Mouse (Mus musculus): ENCODE data around the gene 1810043G02Rik.
"Not testable (repeated sequence)": the region's sequence is repeated elsewhere in the genome, so short reads cannot be mapped to it uniquely, and the experiment has no call there.

1810043G02Rik gene

GRCm38 (mm10) chr10:77978351-77979350, at the start of gene 1810043G02Rik:
Gene 1810043G02Rik, plus strand, starts transcription at chr10:77978524.
- peak; percentile 100 for DNase-seq

DNA sequence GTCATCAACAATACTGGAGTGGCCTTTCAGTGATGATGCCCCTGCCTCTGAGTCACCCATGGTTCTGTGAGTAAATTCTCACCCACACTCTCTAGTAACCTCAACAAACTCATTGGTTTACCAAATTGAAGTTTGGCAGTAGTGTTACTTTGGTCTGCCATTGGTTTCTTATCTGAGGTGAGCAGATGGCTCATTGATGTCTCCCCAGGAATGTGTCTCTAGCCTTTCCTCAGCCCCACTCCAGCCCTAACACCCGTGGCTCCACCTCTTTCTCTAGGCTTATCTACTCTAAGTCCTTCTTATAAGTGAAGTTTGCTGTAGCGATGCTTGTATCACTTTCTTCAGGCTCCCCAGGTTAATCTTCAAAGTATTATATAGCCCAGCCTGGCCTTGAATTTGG, 38.6 kb upstream of the 1810043G02Rik start:
- DNase-seq = no peak

DNA sequence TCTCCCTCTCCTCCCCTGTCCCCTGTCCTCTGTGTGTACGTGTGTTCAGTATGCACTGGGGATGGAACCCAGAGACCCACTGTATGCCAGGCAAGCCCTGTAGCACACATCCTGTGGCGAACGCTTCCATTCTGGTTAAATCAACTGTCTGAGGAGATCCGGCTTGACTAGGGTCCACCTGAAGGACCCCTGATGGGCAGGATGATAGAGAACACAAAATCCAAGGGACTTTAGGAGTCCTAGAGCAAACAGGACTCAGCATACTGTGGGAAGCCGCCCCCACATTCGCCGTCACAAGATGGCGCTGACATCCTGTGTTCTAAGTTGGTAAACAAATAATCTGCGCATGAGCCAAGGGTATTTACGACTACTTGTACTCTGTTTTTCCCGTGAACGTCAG, 27.9 kb upstream of the 1810043G02Rik start:
- not testable (repeated sequence) for DNase-seq

GRCm38 (mm10) chr10:77962725-77963124, 15.6 kb upstream of the 1810043G02Rik start:
- no peak for DNase-seq

GRCm38 (mm10) chr10:77963971-77964370, 14.4 kb upstream of the 1810043G02Rik start:
- DNase-seq = peak; percentile 92

DNA sequence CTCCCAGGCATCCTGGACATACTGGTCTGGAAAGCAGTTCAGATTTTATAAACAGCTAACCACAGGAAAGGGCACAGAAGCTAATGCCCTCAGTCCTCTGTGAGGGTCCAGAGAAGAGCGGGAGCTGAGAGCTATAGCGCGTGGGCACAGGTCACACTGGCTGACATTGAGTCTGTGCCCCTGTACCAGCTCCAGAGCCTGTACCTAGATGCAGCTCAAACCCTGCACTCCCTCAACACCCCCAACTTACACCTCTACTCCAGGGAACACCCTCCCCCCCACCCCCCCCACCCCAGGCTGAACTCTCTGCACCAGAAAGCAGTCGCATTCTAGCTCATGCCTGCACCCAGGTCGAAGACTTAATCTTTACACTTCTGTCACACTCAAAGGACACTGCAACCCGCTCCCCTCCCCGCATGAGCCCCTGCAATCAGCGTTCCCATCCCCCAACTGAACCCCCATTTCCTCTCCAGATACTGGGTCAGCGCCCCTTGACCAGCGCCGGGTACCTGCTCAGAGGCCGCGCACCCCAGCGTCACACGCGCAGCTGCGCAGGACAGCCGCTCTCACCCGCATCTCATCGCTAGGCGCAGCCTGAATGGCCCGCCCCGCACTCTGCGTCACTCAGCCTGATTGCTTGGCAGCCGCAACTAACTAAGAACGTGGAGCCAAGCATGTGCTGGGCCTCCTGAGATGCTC, 8.9 kb upstream of the 1810043G02Rik start:
- DNase-seq = peak; percentile 95

DNA sequence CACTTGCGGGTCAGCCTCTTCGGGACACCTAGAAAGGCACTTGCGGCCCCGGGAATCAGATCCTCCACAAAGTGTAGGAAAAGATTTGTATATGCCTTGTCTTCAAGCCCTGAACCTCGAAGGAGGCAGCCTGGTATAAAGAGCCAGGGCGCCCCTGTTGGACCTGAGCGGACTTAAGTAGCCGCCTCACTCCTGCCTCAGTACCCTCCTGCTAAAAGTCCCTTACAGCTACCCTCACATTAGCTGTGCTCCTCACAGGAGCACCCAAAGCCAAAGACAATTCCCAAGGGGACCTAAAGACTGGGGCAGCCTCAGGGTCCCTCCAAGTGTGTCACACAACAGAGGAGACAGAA, 8.4 kb upstream of the 1810043G02Rik start:
- DNase-seq = no peak

DNA sequence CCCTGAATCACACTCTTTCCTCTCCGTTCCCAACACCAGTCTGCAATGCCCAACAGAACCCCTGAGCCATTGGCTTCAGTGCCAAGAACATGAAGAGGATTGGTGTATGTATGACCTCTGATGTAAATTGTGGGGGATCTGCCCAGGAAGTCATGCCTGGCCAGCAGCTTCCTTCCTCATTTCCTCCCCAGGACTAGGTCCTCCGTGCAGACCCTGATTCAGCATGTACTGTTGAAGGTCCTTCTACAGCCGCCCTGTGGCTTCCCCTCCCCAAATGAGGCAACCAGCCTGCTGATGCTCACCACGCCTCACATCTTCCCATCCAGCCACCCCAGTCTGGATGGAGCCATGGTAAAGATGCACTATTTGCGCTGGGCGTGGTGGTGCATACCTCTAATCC, 7.8 kb upstream of the 1810043G02Rik start, which contains the start of gene Trpm2:
Gene Trpm2 (minus strand): TSS at position 83 of the 400 bp plus-strand sequence.
- DNase-seq = peak; percentile 98

DNA sequence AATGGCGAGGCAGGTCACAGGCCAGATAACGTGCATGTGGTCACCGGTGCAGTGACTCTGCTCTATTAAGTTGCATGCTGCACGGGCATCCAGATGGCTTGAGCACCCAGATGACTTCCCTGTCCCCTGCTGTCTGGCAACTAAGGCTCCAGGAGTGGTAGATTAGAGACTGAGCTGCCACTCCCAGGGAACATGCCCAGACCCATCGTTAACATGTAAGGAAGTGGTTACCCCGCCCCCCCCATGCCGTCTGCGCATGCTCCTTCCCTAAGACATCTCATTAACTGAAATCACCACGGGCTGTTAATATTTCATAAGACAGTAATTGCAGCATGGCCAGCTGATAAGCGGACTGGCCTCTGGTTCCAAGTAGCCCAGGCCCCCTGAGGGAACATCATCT, 7.1 kb upstream of the 1810043G02Rik start:
- DNase-seq = peak; percentile 95

- DNase-seq = peak; percentile 84
These were observed 6.4 kb upstream of the 1810043G02Rik start for GRCm38 (mm10) chr10:77971709-77972553.

DNA sequence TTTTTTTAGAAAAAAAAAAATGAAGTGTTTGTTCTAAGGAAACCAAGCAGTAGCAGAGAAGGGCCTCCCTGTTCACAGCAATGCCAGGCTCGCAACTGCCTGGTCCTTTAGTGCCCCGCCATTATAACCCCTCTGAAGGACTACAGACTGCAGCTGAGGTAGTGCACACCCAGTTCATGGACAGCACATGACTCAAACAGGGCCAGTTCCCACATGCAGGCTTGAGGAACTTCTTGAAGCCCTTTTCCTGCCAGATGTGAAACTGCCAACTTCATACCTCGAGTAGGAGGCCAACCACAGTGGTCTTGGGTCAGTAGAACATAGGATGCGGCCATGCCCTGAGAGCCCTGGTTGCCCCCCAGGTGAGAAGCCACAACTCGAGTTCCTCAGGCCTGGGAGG, 4.0 kb upstream of the 1810043G02Rik start:
- peak; percentile 90 for DNase-seq

GRCm38 (mm10) chr10:77974811-77975210, 3.5 kb upstream of the 1810043G02Rik start:
- no peak for DNase-seq

- DNase-seq = no peak
These were observed 2.7 kb upstream of the 1810043G02Rik start for GRCm38 (mm10) chr10:77975653-77976052.

GRCm38 (mm10) chr10:77976458-77977150, 1.7 kb upstream of the 1810043G02Rik start:
- peak; percentile 92 for DNase-seq

DNA sequence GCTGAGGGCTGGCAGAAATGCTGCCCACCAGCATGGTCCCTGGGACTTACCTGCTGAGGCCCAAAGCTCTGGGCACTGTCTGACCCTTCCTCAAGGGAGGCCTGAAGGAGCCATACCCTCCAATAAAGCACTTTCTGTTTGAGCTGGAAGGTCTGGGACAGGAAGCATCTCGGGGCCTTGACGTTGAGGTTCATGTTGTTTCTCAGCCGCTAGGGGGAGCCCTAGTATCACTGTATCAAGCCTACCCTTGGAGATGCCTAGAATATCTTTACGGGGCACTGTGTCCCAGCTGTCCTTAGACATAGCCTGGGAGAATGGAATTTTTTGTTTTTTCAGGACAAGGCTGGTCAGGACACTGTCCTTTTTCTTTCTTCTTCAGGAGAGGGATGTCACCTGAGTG, 6.3 kb downstream of the 1810043G02Rik start:
- peak; percentile 95 for DNase-seq

GRCm38 (mm10) chr10:77985775-77986174, 7.5 kb downstream of the 1810043G02Rik start:
- no peak for DNase-seq

DNA sequence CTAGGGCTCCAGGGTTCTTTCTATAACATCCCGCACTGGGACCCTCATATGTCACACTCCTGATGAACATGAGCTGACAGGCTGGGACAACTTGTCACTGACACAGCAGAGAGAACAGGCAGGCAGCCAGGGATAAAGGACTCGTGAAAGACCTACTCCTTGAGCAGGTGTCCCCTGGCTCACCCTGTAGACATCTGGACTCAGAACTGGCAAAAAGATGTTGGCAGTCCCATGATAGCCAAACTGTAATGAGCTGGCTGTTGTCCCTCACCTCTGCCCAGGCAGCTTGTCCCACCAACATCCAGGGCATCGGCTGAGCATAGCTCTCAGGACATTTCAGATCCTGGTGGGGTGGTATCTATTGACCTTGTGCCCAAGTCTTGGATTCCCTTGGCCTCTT, 17.3 kb downstream of the 1810043G02Rik start:
- DNase-seq = peak; percentile 96

- DNase-seq = peak; percentile 84
These were observed 21.9 kb downstream of the 1810043G02Rik start for GRCm38 (mm10) chr10:78000200-78000599.

DNA sequence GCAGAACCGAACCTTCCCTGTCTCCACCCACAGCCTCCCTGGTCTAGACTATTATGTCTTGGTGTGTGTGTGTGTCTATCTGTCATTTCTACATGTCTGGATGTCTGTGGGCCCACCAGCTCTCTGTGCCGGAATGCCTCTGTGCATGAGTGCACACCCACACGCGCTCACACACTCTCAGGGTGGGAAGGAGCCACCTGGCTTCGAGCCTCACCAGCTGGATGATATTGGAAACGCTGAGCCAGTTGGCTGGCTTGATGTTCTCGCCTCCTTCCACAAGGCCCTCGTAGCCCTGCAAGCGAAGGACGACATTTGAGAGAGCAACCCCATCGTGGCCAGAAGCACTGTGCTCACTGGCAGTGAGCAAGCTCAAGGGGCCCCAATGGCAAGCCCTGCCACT, 23.5 kb downstream of the 1810043G02Rik start:
- DNase-seq = peak; percentile 95

GRCm38 (mm10) chr10:78002316-78002715, 24.0 kb downstream of the 1810043G02Rik start:
- DNase-seq = no peak

DNA sequence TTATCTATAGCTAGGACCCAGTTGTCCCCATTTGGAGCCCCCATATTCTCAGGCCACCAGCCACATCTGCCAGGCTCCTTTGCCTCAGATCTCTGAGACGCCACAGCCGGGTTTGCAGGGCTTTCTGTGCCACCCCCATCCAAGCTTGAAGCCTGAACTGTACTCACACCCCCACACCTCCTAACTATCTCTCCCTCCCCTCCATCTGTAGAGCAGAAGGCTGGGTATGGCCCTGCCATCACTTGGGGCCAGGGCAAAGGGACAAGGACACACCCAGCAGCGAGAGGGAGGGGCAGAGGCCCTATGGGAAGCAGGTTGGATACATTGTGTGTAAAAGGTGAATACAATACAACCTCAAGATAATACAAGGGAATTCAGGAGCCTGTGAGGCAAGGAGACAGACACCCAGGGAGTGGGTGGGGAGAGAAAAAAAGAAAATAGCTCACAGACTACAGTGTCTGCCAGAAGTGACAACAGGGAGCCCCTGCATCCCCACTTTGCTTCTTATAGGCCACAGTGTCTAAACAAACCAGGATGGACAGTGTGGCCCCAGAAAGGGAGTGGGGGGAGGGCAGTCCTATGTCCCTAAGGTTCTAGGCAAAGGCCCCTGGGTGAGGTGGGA, 26.3 kb downstream of the 1810043G02Rik start:
- DNase-seq = peak; percentile 85
